Mouse (Mus musculus): ENCODE data around the gene Gm19345.
A peak's percentile ranks its signal among the peaks of the same experiment; 100 is the strongest.

Gm19345 gene

DNA sequence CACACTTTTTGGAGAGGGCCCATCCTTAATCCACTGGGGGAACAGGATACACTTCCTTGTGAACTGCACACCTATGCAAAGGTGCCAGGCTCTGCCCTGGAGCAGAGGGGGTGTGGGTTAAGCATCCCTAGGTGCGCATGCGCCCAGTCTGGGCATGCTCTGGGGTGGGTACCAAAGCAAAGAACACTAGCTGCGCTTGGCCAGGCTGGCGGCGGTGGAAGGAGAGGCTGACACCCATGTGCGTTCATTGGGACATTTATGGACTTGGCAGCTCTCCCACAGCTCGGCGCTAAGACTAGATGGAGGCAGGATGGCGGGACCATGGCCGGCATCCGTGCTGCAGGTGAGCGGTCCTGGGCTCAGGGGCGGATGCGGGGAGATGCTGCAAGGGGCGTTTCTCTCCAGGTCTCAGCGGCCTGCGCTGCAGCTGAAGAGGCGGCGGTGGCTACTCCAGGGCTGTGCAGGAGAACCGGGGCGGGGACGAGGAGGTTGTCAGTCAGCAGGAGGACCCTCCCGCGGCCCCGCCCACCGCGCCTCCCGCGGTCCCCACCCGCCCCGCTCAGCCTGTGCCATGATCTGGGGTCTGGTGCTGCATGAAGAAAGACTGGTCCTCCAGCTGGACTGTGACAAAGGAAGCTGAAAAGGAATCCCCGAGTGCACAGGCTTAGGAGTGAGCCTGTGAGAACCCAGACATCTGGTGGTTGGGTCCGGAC lies at the start of gene Gm19345:
Gene Gm19345, plus strand, starts transcription at position 146 of the 713 bp plus-strand sequence.
- Histone ChIP-seq H3K36me3 (ENCODE audit: insufficient read depth, low read length) (no peaks in the 10 kb centered on the region), H3K4me3 (replicated peaks; ENCODE audit: low read length) (peak within 1 kb of the TSS; percentile 76), H3K9me3 (ENCODE audit: low read length) (0 out of 2 replicates have a peak, but pooled peaks cover 3% of the 10 kb centered on the region), H3K4me1 (replicated peaks; ENCODE audit: low read depth, low read length) (peaks cover 24% of the 10 kb centered on the region), H3K27me3 (ENCODE audit: insufficient read depth, low read length) (peaks cover 41% of the 10 kb centered on the region)
- TF ChIP-seq POU5F1 (IDR thresholded peaks at IDR 0.05; ENCODE audit: borderline replicate concordance, low read length) = no peak
- TF ChIP-seq NANOG (IDR thresholded peaks at IDR 0.05; ENCODE audit: borderline replicate concordance, low read length) = no peak
- TF ChIP-seq CTCF (conservative IDR thresholded peaks at IDR 0.05; ENCODE audit: low read length) = no peak

DNA sequence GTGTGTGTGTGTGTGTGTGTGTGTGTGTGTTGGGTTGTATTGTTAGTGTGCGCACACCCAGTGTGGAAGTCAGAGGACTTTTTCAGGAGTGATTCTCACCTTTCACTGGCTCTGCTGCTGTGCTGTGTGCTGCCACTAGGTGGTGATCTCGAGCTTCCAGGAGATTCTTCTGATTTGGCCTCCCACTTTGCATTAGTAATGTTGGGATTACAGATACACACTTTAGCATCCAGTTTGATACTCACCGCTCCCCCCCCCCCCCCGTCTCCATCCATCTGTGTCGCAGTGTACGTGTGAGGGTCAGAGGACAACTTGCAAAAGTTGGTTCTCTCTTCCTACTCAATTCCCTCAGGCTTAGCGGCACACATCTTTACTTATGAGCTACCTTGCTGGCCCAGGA lies 48.8 kb upstream of the Gm19345 start:
- no peak overlapping the region for H3K4me3 ChIP-seq (replicated peaks; ENCODE audit: low read length)
- H3K36me3 ChIP-seq (ENCODE audit: insufficient read depth, low read length) = peaks cover 11% of the 10 kb centered on the region
- peaks cover 18% of the 10 kb centered on the region for H3K4me1 ChIP-seq (replicated peaks; ENCODE audit: low read depth, low read length)
- no peaks in the 10 kb centered on the region for H3K27me3 ChIP-seq (ENCODE audit: insufficient read depth, low read length)
- TF ChIP-seq POU5F1 (IDR thresholded peaks at IDR 0.05; ENCODE audit: borderline replicate concordance, low read length) (no peak), NANOG (IDR thresholded peaks at IDR 0.05; ENCODE audit: borderline replicate concordance, low read length) (no peak), CTCF (conservative IDR thresholded peaks at IDR 0.05; ENCODE audit: low read length) (peak; percentile 78)
- no peaks in the 10 kb centered on the region for H3K9me3 ChIP-seq (ENCODE audit: low read length)

DNA sequence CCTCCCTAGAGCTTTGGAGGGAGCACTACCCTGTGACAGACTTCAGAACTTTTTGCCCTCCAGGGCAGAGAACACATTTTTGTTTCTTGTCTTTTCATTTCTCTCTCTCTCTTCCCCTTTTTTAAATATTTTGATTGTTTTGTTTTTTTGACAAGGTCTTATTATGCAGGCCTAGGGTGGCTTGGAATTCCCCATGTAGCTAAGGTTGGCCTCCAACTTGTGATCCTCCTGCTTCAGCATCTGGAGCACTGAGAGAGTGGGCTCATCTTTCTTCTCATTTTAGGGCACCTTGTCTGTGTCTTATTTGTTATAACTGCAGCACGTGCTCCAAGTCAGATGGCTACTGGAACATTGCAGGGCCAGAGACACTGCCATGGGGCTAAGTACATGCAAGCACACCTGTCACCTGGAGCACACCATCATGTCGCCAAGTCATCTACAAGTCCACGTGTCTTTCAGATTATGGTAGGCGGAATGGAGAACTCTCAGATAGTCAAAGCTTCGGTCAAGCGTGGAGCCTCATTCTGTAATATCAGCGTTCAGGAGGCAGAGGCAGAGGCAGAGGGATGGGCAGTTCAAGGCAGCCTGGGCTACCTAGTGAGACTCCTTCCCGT lies 45.3 kb upstream of the Gm19345 start:
- Histone ChIP-seq H3K4me3 (replicated peaks; ENCODE audit: low read length) (no peak overlapping the region), H3K27me3 (ENCODE audit: insufficient read depth, low read length) (no peaks in the 10 kb centered on the region), H3K36me3 (ENCODE audit: insufficient read depth, low read length) (peaks cover 45% of the 10 kb centered on the region), H3K4me1 (replicated peaks; ENCODE audit: low read depth, low read length) (peaks cover 51% of the 10 kb centered on the region), H3K9me3 (ENCODE audit: low read length) (0 out of 2 replicates have a peak, but pooled peaks cover 2% of the 10 kb centered on the region)
- TF ChIP-seq CTCF (conservative IDR thresholded peaks at IDR 0.05; ENCODE audit: low read length) = no peak

DNA sequence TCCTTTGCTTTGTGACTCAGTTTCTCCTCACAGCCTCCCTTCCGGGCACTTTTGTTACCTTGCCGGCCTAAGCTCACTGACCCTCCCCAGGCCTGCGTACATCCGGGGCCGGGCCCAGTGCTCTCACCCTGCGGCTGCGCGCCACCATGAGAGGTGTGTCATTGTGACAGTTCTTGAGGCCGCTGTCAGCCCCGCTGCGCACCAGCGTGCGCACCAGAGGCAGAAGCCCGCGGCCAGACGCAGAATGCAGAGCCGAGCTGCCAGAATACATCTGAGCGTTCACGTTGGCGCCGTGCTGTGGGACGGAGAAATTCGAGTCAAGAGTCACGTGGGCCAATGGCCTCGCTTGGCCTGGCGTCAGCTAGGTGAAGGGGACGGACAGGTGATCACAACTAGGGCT lies 42.4 kb upstream of the Gm19345 start:
- peaks cover 74% of the 10 kb centered on the region for H3K36me3 ChIP-seq (ENCODE audit: insufficient read depth, low read length)
- peaks cover 64% of the 10 kb centered on the region for H3K4me1 ChIP-seq (replicated peaks; ENCODE audit: low read depth, low read length)
- no peak for TF ChIP-seq CTCF (conservative IDR thresholded peaks at IDR 0.05; ENCODE audit: low read length)
- TF ChIP-seq NANOG (IDR thresholded peaks at IDR 0.05; ENCODE audit: borderline replicate concordance, low read length) = no peak
- no peak for TF ChIP-seq POU5F1 (IDR thresholded peaks at IDR 0.05; ENCODE audit: borderline replicate concordance, low read length)
- no peaks in the 10 kb centered on the region for H3K27me3 ChIP-seq (ENCODE audit: insufficient read depth, low read length)
- H3K9me3 ChIP-seq (ENCODE audit: low read length) = peaks cover 27% of the 10 kb centered on the region
- peak overlapping the region; percentile 49 for H3K4me3 ChIP-seq (replicated peaks; ENCODE audit: low read length)

DNA sequence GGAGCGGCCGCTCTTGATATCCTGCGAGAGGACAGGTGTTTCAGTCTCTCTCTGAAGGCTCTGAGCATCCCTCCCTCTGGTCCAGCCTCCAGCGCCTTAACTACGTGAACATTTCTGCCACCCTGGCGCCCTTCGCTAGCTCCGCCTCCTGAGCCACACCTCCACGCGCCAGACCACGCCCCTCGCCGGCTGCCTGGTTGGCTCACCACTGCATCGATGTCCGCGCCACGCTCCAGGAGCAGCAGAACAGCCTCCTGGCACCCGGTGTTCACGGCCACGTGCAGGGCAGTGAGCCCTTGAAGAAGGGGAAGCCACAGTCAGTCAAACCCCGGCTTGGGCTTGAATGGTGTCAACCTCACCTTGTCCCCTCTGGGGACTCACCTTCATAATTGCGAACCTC lies 40.7 kb upstream of the Gm19345 start:
- Histone ChIP-seq H3K4me3 (replicated peaks; ENCODE audit: low read length) (0 out of 2 replicates have a peak overlapping the region, but pooled peaks have one; percentile 35), H3K27me3 (ENCODE audit: insufficient read depth, low read length) (no peaks in the 10 kb centered on the region), H3K36me3 (ENCODE audit: insufficient read depth, low read length) (peaks cover 85% of the 10 kb centered on the region), H3K4me1 (replicated peaks; ENCODE audit: low read depth, low read length) (peaks cover 77% of the 10 kb centered on the region), H3K9me3 (ENCODE audit: low read length) (peaks cover 40% of the 10 kb centered on the region)
- TF ChIP-seq CTCF (conservative IDR thresholded peaks at IDR 0.05; ENCODE audit: low read length) (no peak), POU5F1 (IDR thresholded peaks at IDR 0.05; ENCODE audit: borderline replicate concordance, low read length) (no peak), NANOG (IDR thresholded peaks at IDR 0.05; ENCODE audit: borderline replicate concordance, low read length) (no peak)

DNA sequence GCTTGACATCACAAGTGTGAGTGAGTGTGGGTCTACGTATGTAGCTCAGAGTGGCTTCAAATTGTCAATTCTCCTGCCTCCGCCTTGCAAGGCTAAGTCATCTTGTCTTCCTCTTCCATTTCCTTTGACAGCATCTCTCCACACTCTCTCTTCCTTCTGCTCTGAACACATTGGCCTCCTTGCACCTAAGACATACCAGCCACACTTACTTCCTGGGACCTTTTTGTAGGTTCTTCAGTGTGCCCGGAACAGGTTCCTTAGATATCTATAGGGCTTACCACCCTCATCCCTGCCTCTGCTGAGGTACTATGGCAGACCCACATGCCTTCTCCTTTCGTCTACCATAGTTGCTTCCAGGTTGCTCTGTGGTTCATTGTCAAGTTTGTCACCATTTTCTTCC lies 38.6 kb upstream of the Gm19345 start:
- peaks cover 77% of the 10 kb centered on the region for H3K36me3 ChIP-seq (ENCODE audit: insufficient read depth, low read length)
- peaks cover 75% of the 10 kb centered on the region for H3K4me1 ChIP-seq (replicated peaks; ENCODE audit: low read depth, low read length)
- no peak overlapping the region for H3K4me3 ChIP-seq (replicated peaks; ENCODE audit: low read length)
- no peaks in the 10 kb centered on the region for H3K27me3 ChIP-seq (ENCODE audit: insufficient read depth, low read length)
- TF ChIP-seq CTCF (conservative IDR thresholded peaks at IDR 0.05; ENCODE audit: low read length) (no peak), NANOG (IDR thresholded peaks at IDR 0.05; ENCODE audit: borderline replicate concordance, low read length) (no peak), POU5F1 (IDR thresholded peaks at IDR 0.05; ENCODE audit: borderline replicate concordance, low read length) (no peak)
- peaks cover 40% of the 10 kb centered on the region for H3K9me3 ChIP-seq (ENCODE audit: low read length)

DNA sequence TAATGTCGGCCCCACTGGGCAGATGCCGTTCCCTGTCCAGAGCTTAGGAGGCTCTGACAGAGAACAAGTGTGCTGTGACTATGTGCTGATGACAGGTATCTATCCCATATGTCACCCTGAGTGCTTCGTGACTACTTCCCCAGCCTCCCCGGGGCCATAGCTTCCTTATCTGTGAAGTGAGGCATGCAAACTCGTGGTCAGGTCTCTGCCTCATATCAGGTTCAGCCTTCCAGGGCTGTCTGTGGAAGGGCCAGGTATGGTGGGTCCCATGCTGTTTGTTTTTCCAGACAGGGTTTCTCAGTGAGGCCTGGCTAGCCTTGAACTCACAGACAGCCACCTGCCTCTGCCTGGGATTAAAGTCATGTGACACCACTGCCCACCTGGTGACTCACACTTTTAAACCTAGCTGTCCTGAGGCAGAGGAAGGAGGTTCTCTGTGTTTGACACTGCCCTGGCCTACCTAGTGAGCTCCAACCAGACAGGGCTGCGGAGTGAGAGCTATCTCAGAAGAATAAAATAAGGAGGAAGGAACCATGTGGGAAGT lies 38.2 kb upstream of the Gm19345 start:
- Histone ChIP-seq H3K4me1 (replicated peaks; ENCODE audit: low read depth, low read length) (peaks cover 75% of the 10 kb centered on the region), H3K27me3 (ENCODE audit: insufficient read depth, low read length) (no peaks in the 10 kb centered on the region), H3K36me3 (ENCODE audit: insufficient read depth, low read length) (peaks cover 77% of the 10 kb centered on the region), H3K9me3 (ENCODE audit: low read length) (peaks cover 40% of the 10 kb centered on the region), H3K4me3 (replicated peaks; ENCODE audit: low read length) (no peak overlapping the region)
- no peak for TF ChIP-seq CTCF (conservative IDR thresholded peaks at IDR 0.05; ENCODE audit: low read length)
- TF ChIP-seq NANOG (IDR thresholded peaks at IDR 0.05; ENCODE audit: borderline replicate concordance, low read length) = no peak
- TF ChIP-seq POU5F1 (IDR thresholded peaks at IDR 0.05; ENCODE audit: borderline replicate concordance, low read length) = no peak

DNA sequence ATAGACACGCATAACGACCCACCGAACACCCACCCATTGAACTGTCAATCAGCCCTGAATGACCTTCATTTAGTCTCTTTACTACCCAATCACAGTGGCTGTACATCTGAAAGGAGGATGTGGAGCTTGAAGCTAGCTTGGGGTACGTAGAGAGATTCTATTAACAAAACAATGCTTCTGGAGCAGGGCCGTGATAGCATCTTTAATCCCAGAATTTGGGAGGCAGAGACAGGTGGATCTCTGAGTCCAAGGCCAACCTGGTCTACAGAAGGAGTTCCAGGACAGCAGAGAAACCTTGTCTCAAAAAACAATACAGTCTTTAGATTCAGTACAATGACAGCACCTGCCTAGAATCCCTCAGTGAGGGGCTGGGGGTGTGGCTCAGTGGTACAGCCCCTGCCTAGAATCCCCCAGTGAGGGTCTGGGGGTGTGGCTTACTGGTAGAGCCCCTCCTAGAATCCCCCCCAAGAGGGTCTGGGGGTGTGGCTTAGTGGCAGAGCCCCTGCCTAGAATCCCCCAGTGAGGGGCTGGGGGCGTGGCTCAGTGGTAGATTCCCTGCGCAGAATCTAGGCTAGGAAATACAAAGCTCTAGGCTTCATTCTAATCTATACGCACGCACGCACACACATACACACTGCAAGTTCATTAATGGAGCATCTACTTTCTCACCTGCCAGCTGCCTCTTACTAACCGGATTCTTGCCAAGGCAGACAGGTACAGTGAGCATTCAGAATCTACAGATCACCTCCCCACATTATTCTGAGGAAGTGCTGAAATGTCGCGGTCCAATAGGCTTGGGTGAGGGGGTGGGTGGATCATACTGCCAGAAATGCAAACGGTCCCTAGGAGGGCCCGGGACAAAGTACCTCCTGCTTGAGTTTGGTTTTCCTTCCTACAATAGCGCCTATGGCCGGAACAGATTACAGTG lies 36.2 kb upstream of the Gm19345 start:
- Histone ChIP-seq H3K4me3 (replicated peaks; ENCODE audit: low read length) (peak overlapping the region; percentile 84), H3K4me1 (replicated peaks; ENCODE audit: low read depth, low read length) (peaks cover 75% of the 10 kb centered on the region), H3K36me3 (ENCODE audit: insufficient read depth, low read length) (peaks cover 72% of the 10 kb centered on the region), H3K9me3 (ENCODE audit: low read length) (peaks cover 38% of the 10 kb centered on the region), H3K27me3 (ENCODE audit: insufficient read depth, low read length) (no peaks in the 10 kb centered on the region)
- TF ChIP-seq POU5F1 (IDR thresholded peaks at IDR 0.05; ENCODE audit: borderline replicate concordance, low read length) (no peak), NANOG (IDR thresholded peaks at IDR 0.05; ENCODE audit: borderline replicate concordance, low read length) (peak; percentile 22; the same call in 1 of the 2 replicates)
